Mouse (Mus musculus): ENCODE measurements at regions not wholly inside any gene's neighbourhood (a gene's known extent, or its start where the extent isn't known, plus 50 kb on each side); places are given as distances from the start of the nearest gene placed in this dataset.

DNA sequence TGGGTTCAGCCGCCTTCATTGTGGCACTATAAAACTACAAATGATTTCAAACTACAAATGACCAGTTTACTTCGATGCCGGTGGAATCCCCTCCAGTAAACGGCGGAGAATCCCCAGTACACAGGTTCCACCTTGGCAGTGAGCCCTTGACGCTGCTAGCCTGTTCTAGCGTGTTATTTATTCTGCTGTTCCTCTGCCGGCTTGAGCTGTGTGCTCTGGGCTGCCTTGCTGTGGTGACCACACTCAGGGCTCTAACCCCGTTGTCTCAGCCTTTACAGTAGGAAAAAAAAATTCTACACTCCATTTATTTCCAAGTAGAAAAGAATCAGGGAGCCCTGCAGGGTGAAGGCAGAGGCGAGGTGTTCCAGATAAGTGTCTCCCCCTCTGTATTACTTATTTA, 80.1 kb upstream of the Pcdh8 start:
- Histone ChIP-seq H3K4me1 (no peaks in the 10 kb centered on the region), H3K9me3 (no peaks in the 10 kb centered on the region), H3K9ac (no peak overlapping the region), H3K36me3 (no peaks in the 10 kb centered on the region), H3K27ac (no peak overlapping the region), H3K4me2 (no peak overlapping the region), H3K27me3 (replicated peaks) (no peaks in the 10 kb centered on the region), H3K4me3 (replicated peaks) (no peak overlapping the region)
- ATAC-seq (ENCODE audit: insufficient read depth, low FRiP score, low read depth): no peak
- WGBS: 77% methylated on average over 10 of the region's 10 CpGs

DNA sequence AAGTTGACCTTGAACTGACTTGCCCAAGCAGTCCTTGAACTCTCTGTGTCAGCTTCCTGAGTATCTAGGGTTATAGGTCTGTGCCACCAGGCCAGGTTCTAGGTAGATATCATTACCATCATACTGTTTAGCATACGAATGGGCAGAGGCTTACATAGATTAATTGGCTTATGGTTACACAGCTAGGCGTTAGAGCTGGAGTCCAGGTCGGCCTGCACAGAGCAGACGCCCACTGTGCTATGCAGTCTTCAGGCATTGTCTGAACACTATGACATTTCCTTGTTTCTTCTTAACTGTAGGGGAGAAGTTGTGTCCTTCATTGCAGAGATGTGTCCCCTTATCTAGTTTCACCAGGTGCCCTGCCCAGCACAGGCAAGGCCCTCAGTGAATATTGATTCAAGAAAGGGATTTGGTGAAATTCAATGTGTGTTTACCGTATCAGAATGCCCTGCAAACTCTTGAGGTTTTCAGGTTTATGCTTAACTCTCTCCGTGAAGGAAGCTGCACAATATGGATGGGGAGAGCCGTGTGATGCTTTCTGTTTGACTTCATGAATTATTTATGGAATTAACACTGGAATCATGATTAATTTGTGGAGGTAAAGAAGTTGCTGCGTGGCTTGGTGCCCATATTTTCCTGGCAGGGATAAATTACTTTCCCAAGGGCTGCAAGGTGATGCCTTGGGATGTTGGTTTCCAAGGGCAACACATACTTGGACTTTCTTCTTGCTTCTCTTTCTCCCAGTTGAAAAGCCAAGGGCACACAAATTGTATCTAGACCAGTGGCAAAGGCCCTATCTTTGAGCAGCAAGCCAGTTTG, 78.7 kb upstream of the Pcdh8 start:
- Histone ChIP-seq H3K4me3 (replicated peaks) (no peak overlapping the region), H3K9me3 (no peaks in the 10 kb centered on the region), H3K27ac (no peak overlapping the region), H3K4me1 (no peaks in the 10 kb centered on the region), H3K9ac (no peak overlapping the region), H3K36me3 (no peaks in the 10 kb centered on the region), H3K27me3 (replicated peaks) (no peaks in the 10 kb centered on the region), H3K4me2 (no peak overlapping the region)
- 69% methylated on average over 8 of the region's 8 CpGs for WGBS
- no peak for ATAC-seq (ENCODE audit: insufficient read depth, low FRiP score, low read depth)

DNA sequence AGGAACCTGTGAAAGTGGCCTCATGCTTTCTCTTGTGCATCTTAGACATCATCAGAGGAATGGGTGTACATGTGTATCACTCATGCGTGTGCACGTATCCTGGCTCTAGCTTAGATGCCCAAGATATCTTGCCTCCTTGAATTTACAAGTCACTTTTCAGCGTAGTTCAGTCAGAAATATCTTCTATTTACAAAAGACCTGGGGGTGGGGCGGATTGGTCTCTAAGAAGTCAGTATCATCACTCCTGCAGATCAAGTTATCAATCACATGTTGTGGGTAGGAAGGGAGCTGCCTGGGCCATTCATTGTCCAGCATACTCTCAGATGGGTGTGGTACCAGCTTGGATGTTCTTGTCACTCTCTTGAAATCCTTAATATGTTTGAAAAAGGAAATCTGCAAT, 77.0 kb upstream of the Pcdh8 start:
- Histone ChIP-seq H3K9me3 (no peaks in the 10 kb centered on the region), H3K4me1 (no peaks in the 10 kb centered on the region), H3K27me3 (replicated peaks) (no peaks in the 10 kb centered on the region), H3K27ac (no peak overlapping the region), H3K4me2 (no peak overlapping the region), H3K4me3 (replicated peaks) (no peak overlapping the region), H3K36me3 (no peaks in the 10 kb centered on the region), H3K9ac (no peak overlapping the region)
- WGBS: 83% methylated on average over 4 of the region's 4 CpGs
- ATAC-seq (ENCODE audit: insufficient read depth, low FRiP score, low read depth): no peak

DNA sequence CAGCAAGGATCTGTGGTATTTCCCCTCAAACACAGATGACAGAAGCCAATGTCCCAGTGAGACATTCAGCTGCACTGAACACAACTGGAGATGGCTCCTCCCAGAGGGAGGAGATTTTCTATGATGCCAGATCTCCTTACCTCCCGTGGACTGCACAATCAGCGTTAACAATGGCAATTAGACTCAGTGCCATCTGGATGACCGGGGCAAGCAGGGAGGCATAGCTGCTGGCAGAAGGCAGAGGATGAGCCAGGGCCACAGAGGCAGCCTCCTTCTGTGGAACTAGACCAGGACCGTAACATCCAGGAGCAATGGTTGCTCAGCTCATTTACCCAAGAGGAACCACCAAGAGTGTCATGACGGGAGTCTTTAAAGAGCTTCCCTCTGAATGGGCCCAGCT, 73.2 kb upstream of the Pcdh8 start:
- Histone ChIP-seq H3K4me1 (no peaks in the 10 kb centered on the region; the same call in 1 of the 2 replicates), H3K9me3 (no peaks in the 10 kb centered on the region), H3K4me2 (no peak overlapping the region), H3K27ac (no peak overlapping the region), H3K9ac (no peak overlapping the region), H3K4me3 (replicated peaks) (no peak overlapping the region), H3K27me3 (replicated peaks) (no peaks in the 10 kb centered on the region), H3K36me3 (no peaks in the 10 kb centered on the region)
- 82% methylated on average over 5 of the region's 5 CpGs for WGBS
- ATAC-seq (ENCODE audit: insufficient read depth, low FRiP score, low read depth): no peak

DNA sequence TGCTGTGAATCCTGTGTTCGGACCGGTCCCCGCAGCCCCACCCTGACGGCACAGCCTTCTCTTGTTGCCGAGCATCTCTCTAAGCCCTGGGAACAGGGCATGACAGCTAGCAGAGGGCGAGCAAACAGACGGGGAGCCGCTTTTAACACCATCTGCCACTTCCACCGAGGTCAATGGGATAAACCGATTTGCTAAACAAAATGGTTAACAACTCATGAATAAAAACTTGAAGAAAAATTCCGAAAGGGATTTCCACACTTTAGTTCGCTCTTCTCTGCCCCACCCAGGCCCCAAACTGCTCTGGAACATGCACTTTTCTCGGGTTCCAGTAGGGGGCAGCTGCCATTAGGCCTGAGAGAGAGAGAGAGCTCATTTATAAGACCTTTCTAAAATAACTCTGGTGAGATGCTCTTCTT, 72.0 kb upstream of the Pcdh8 start:
- 9% methylated on average over 13 of the region's 13 CpGs for WGBS
- H3K4me3 ChIP-seq (replicated peaks): no peak overlapping the region

DNA sequence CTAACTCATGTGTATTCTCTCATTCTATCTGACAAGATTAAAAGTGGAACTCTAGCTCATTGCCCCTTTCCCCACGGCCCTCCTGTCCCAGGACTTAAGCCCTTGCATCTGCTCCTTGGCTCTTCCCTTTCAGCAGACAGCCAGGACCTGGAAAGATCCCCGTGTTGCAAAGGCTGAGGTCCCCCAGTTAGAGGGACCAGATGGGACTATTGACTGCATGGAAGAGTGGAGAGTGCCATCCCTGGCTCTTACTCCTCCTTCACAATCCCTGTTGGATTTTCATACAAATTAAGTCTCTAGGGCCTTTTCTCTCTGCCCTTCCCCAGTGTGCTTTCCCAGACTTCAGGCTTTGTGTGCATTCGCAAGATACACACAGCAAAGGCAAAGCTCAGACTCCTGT, 71.6 kb upstream of the Pcdh8 start:
- Histone ChIP-seq H3K4me3 (replicated peaks) (no peak overlapping the region), H3K4me1 (no peaks in the 10 kb centered on the region; the same call in 1 of the 2 replicates), H3K27ac (no peak overlapping the region), H3K9ac (no peak overlapping the region), H3K9me3 (no peaks in the 10 kb centered on the region), H3K36me3 (no peaks in the 10 kb centered on the region), H3K4me2 (no peak overlapping the region), H3K27me3 (replicated peaks) (no peaks in the 10 kb centered on the region)
- no peak for ATAC-seq (ENCODE audit: insufficient read depth, low FRiP score, low read depth)
- 39% methylated on average over 3 of the region's 3 CpGs for WGBS

More for the DNA sequence above, 72.0 kb upstream of the Pcdh8 start:
- no peak for ATAC-seq (ENCODE audit: insufficient read depth, low FRiP score, low read depth)
- Histone ChIP-seq H3K4me2 (no peak overlapping the region), H3K9me3 (no peaks in the 10 kb centered on the region), H3K27ac (no peak overlapping the region), H3K36me3 (no peaks in the 10 kb centered on the region), H3K4me1 (no peaks in the 10 kb centered on the region; the same call in 1 of the 2 replicates), H3K27me3 (replicated peaks) (no peaks in the 10 kb centered on the region), H3K9ac (no peak overlapping the region)

DNA sequence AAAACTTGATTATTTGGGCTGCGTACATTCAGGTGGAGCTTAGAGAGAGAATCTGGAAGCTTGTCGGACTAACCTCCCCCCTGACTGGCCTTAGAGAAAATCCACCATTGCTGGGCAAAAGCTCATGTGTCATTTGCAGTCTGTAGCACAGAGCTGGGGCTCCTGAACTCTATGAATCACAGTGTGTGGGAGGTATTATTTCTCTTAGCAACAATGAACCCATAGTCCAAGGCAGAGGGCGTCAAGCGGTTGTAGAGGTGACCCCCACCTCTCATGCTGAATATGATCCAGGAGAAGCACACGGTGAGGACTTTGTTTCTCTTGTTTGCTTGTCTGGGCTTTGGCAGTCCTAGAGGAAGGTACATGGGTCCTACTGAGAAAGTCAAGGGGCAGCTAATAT, 66.0 kb upstream of the Pcdh8 start:
- H3K4me1 ChIP-seq: no peaks in the 10 kb centered on the region
- H3K9me3 ChIP-seq: no peaks in the 10 kb centered on the region
- ATAC-seq (ENCODE audit: insufficient read depth, low FRiP score, low read depth): no peak
- H3K4me2 ChIP-seq: no peak overlapping the region
- no peaks in the 10 kb centered on the region for H3K36me3 ChIP-seq
- no peak overlapping the region for H3K27ac ChIP-seq
- no peak overlapping the region for H3K4me3 ChIP-seq (replicated peaks)
- H3K9ac ChIP-seq: no peak overlapping the region
- WGBS: 53% methylated on average over 5 of the region's 5 CpGs
- no peaks in the 10 kb centered on the region for H3K27me3 ChIP-seq (replicated peaks)

DNA sequence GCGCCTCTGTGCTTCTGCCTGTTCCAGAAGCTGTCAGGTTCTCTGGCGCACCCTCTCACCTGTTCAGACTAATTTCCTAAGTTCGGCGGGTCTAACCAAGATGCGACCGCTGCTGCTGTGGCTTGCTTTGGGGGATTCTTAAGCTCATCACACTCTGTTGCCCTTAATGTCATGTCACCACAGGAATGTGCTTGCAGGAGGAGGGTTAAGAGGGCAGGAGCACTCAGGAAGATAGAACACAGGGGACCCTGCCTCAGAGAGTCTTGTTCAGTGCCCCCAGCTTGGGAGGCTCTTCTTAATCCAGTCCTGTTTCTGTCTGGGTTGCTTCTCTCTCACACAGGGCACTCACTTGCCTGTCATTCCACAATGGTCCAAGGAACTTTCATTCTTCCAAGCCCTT, 65.1 kb upstream of the Pcdh8 start:
- H3K27me3 ChIP-seq (replicated peaks): no peaks in the 10 kb centered on the region
- WGBS: 86% methylated on average over 6 of the region's 6 CpGs
- H3K4me3 ChIP-seq (replicated peaks): no peak overlapping the region
- no peak overlapping the region for H3K9ac ChIP-seq
- H3K27ac ChIP-seq: no peak overlapping the region
- no peak for ATAC-seq (ENCODE audit: insufficient read depth, low FRiP score, low read depth)
- H3K4me2 ChIP-seq: no peak overlapping the region
- H3K36me3 ChIP-seq: no peaks in the 10 kb centered on the region
- H3K9me3 ChIP-seq: no peaks in the 10 kb centered on the region
- no peaks in the 10 kb centered on the region for H3K4me1 ChIP-seq

DNA sequence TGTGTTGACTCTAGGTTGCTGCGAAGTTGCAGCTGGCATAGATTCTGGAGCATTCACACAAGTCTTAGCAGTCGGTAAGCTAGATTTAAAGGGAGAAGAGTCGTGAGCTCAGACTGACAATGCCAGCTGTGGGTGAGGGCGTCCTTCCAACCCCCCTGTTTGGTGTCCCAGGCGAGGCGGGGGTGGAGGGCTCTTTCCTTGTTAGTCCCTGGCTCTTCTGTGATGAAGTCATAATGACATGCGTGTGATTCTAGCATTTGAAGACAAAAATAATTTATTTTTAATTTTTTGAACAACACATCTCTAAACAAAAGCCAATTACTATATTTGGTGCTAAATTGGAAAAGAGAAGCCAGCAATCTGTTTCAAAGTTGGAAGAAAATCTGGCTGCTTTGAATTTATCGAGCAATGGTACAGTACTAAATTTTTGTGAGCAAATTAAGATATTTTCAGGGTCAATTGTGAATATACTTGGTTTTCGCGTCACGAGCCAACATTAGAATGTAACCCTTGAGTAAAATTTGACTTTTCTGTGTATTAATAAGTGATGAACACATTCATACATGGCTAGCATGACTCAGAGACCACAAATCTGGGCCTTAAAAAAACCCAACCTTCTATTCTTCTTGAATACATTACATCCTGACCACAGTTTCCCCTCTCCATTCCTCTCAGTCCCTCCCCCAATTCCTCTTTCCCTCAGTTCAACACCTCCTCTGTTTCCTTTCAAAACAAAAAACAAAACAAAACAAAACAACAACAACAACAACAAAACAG, 53.7 kb upstream of the Pcdh8 start:
- Histone ChIP-seq H3K4me1 (no peaks in the 10 kb centered on the region), H3K36me3 (no peaks in the 10 kb centered on the region), H3K9me3 (no peaks in the 10 kb centered on the region), H3K4me2 (no peak overlapping the region), H3K27me3 (replicated peaks) (no peaks in the 10 kb centered on the region), H3K4me3 (replicated peaks) (no peak overlapping the region), H3K9ac (no peak overlapping the region), H3K27ac (no peak overlapping the region)
- WGBS: 89% methylated on average over 11 of the region's 11 CpGs
- ATAC-seq (ENCODE audit: insufficient read depth, low FRiP score, low read depth): no peak

DNA sequence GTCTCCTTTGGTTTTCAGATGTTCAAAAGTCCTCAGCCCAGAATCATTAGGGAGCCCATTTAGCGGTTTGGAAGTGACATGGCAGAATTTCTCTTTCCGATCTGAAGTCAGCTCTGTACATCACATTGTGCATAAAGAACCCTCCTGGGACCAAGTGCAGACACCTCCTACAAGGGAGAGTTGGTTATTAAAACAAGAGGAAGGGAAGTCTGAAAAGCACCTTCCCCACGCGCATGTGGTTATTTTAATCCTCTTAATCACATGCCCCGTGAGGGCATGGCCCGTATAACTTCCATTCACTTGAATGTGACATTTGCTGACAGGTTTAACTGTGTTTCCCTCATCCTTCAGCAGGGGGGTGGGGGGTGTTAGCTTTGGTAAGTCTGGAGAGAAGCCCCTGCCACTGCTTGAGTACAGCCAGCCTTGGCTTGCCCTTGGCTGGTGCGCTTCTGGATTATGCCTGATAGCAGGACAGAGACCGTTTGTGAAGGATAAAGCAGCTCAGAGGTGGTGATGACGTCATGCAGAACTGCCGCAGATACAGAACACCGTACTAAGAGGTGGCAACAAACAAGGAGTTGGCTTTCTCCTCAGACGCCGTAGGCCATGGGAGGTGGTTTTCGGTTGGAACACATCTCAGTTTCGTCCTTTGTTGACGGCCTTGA, 51.5 kb upstream of the Pcdh8 start:
- no peak overlapping the region for H3K27ac ChIP-seq
- H3K9ac ChIP-seq: no peak overlapping the region
- H3K36me3 ChIP-seq: no peaks in the 10 kb centered on the region
- H3K4me1 ChIP-seq: no peaks in the 10 kb centered on the region
- H3K27me3 ChIP-seq (replicated peaks): no peaks in the 10 kb centered on the region
- H3K4me2 ChIP-seq: no peak overlapping the region
- WGBS: 75% methylated on average over 16 of the region's 16 CpGs
- no peak overlapping the region for H3K4me3 ChIP-seq (replicated peaks)
- H3K9me3 ChIP-seq: no peaks in the 10 kb centered on the region
- no peak for ATAC-seq (ENCODE audit: insufficient read depth, low FRiP score, low read depth)

DNA sequence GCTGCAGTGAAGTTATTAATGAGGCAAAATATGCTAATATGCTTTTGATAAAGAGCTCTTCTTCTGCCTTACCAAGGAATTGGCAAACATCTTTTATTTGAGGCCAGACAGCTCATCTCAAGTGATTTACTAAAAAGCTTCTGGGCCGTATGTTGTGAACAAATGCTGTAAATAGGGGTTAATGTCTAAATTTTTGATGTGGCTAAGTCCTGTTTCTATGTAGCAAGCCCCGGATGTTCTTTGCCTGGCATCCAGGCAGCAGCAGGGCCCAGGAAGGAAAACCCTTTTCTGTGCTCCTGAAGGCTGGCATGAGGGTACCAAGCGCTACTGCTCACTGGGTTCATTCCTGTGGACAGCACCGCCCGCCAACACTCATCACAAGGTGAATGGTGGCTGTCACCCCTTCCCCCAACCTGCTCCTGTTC, 50.9 kb upstream of the Pcdh8 start:
- H3K36me3 ChIP-seq: no peaks in the 10 kb centered on the region
- no peak overlapping the region for H3K9ac ChIP-seq
- no peak overlapping the region for H3K4me3 ChIP-seq (replicated peaks)
- 82% methylated on average over 5 of the region's 5 CpGs for WGBS
- no peak overlapping the region for H3K4me2 ChIP-seq
- H3K27me3 ChIP-seq (replicated peaks): no peaks in the 10 kb centered on the region
- no peak overlapping the region for H3K27ac ChIP-seq
- no peaks in the 10 kb centered on the region for H3K9me3 ChIP-seq
- H3K4me1 ChIP-seq: no peaks in the 10 kb centered on the region
- ATAC-seq (ENCODE audit: insufficient read depth, low FRiP score, low read depth): no peak
